Mouse (Mus musculus) forebrain, embryonic 14.5 days (tissue): ENCODE results near the gene Chia1. TPM values are rescaled to one million over a fixed set of nuclear protein-coding genes. Genes with fewer than 3 reads are reported as not detected.
"Not testable (repeated sequence)": the region's sequence is repeated elsewhere in the genome, so short reads cannot be mapped to it uniquely, and the experiment has no call there.

Experiments used
- ATAC-seq: fragments of 200-750 bp; cut with Nextera tagmentation; 2 replicates; pipeline ENCODE4 v1.8.0; 2017; ENCODE audit warnings: mild to moderate bottlenecking, moderate library complexity
- DNase-seq: peaks from one replicate; pipeline ENCODE4 v3.0.0-alpha.2; 2015; ENCODE audit warnings: low spot score
- H3K27ac ChIP-seq: fragments of 300-500 bp; sonication (generic); 2 replicates; pipeline ENCODE4 v1.5.1; 2014; ENCODE audit warnings: low read depth, mild to moderate bottlenecking, control low read depth, low read length, moderate library complexity
- H3K27me3 ChIP-seq: fragments of 300-500 bp; sonication (generic); replicated peaks from 2 replicates; pipeline ENCODE4 v1.6.1; 2014; ENCODE audit warnings: low read length, control low read depth, mixed read lengths; ENCODE audit not compliant: control insufficient read depth, insufficient read depth
- H3K36me3 ChIP-seq: fragments of 300-500 bp; sonication (generic); 2 replicates; pipeline ENCODE4 v1.6.1; 2014; ENCODE audit warnings: low read length, control low read depth; ENCODE audit not compliant: control insufficient read depth, insufficient read depth
- H3K4me1 ChIP-seq: fragments of 300-500 bp; sonication (generic); 2 replicates; pipeline ENCODE4 v1.6.1; 2014; ENCODE audit warnings: antibody characterized with exemption, low read length, control low read depth; ENCODE audit not compliant: control insufficient read depth, insufficient read depth
- H3K4me2 ChIP-seq: fragments of 300-500 bp; sonication (generic); 2 replicates; pipeline ENCODE4 v1.6.1; 2014; ENCODE audit warnings: mild to moderate bottlenecking, control low read depth, low read length
- H3K4me3 ChIP-seq: fragments of 300-500 bp; sonication (generic); 2 replicates; pipeline ENCODE4 v1.5.1; 2014; ENCODE audit warnings: low read depth, low read length, control low read depth
- H3K9ac ChIP-seq: fragments of 300-500 bp; sonication (generic); 2 replicates; pipeline ENCODE4 v1.6.1; 2014; ENCODE audit warnings: mild to moderate bottlenecking, low read length, control low read depth, moderate library complexity
- H3K9me3 ChIP-seq: fragments of 300-500 bp; sonication (generic); replicated peaks from 2 replicates; pipeline ENCODE4 v1.6.1; 2016; ENCODE audit warnings: low read length, control low read depth, mixed read lengths; ENCODE audit not compliant: control insufficient read depth
- WGBS: fragments of 180-500 bp; shearing (Covaris S2); extraction: QIAGEN DNeasy Blood & Tissue Kit; methylation state at CpG from one replicate; pipeline ENCODE4 v1.1.7; 2014; 5-methylcytosine and 5-hydroxymethylcytosine counted together
- polyA plus RNA-seq: library from polyadenylated mRNA; unstranded; fragments of >200 nt; fragmentation: Nextera tagmentation; extraction: Ambion mirVana; gene quantifications from 2 replicates; pipeline ENCODE4 v1.2.1, GENCODE M21; 2014

Gene Chia1
- polyA plus RNA-seq, 1 experiment from 2014 or later, result 1.0 TPM

- DNase-seq (no peak), ATAC-seq (no peak)
- Histone ChIP-seq H3K9me3 (0 out of 2 replicates have a peak, but pooled peaks cover 2% of the 10 kb centered on the region), H3K4me3 (no peak within 1 kb of the TSS), H3K36me3 (no peaks in the 10 kb centered on the region), H3K4me1 (0 out of 2 replicates have a peak, but pooled peaks cover 2% of the 10 kb centered on the region), H3K4me2 (no peak within 1 kb of the TSS), H3K9ac (no peak within 1 kb of the TSS), H3K27ac (no peak within 1 kb of the TSS), H3K27me3 (no peaks in the 10 kb centered on the region)
- WGBS, result 86% methylated on average over 3 of the region's 3 CpGs
Measured at GRCm38 (mm10) chr3:106167464-106167863, 54.4 kb downstream of the Chia1 start, which contains the start of gene Chil3. Gene Chil3 (minus strand): TSS chr3:106167564.

- ATAC-seq (0 out of 2 replicates have a peak, but pooled peaks have one; percentile 50), DNase-seq (peak; percentile 25)
Measured at GRCm38 (mm10) chr3:106170522-106171053, 57.6 kb downstream of the Chia1 start.

GRCm38 (mm10) chr3:106171135-106171731 lies 58.2 kb downstream of the Chia1 start:
- no peaks in the 10 kb centered on the region for H3K27me3 ChIP-seq
- DNase-seq, result no peak
- WGBS, result 74% methylated on average over 1 of the region's 1 CpGs
- ATAC-seq, result 0 out of 2 replicates have a peak, but pooled peaks have one; percentile 18
- H3K4me3 ChIP-seq, result no peak overlapping the region
- no peak overlapping the region for H3K27ac ChIP-seq
- H3K4me2 ChIP-seq, result no peak overlapping the region
- 0 out of 2 replicates have a peak, but pooled peaks cover 2% of the 10 kb centered on the region for H3K4me1 ChIP-seq
- H3K9ac ChIP-seq, result no peak overlapping the region
- H3K36me3 ChIP-seq, result no peaks in the 10 kb centered on the region
- H3K9me3 ChIP-seq, result 0 out of 2 replicates have a peak, but pooled peaks cover 2% of the 10 kb centered on the region

More at GRCm38 (mm10) chr3:106170522-106171053, 57.6 kb downstream of the Chia1 start:
- Histone ChIP-seq H3K4me1 (0 out of 2 replicates have a peak, but pooled peaks cover 2% of the 10 kb centered on the region), H3K9ac (no peak overlapping the region), H3K27me3 (no peaks in the 10 kb centered on the region), H3K4me3 (no peak overlapping the region), H3K36me3 (no peaks in the 10 kb centered on the region), H3K9me3 (0 out of 2 replicates have a peak, but pooled peaks cover 2% of the 10 kb centered on the region), H3K27ac (no peak overlapping the region), H3K4me2 (no peak overlapping the region)
- WGBS, result 73% methylated on average over 1 of the region's 1 CpGs

DNA sequence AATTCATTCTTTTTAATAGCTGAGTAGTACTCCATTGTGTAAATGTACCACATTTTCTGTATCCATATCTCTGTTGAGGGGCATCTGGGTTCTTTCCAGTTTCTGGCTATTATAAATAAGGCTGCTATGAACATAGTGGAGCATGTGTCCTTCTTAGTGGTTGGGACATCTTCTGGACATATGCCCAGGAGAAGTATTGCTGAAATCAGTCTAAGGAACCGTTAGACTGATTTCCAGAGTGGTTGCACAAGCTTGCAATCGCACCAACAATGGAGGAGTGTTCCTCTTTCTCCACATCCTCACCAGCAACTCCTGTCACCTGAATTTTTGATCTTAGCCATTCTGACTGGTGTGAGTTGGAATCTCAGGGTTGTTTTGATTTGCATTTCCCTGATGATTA lies 59.5 kb downstream of the Chia1 start:
- not testable (repeated sequence) for H3K4me1 ChIP-seq, H3K4me3 ChIP-seq, H3K4me2 ChIP-seq, H3K27me3 ChIP-seq, H3K36me3 ChIP-seq, ATAC-seq, H3K9ac ChIP-seq, DNase-seq, H3K27ac ChIP-seq, H3K9me3 ChIP-seq
- 82% methylated on average over 2 of the region's 2 CpGs for WGBS

GRCm38 (mm10) chr3:106174971-106175370 lies 61.9 kb downstream of the Chia1 start:
- WGBS, result 54% methylated on average over 2 of the region's 2 CpGs
- not testable (repeated sequence) for H3K4me3 ChIP-seq, DNase-seq, H3K36me3 ChIP-seq, H3K9ac ChIP-seq, H3K9me3 ChIP-seq, H3K4me1 ChIP-seq, H3K4me2 ChIP-seq, ATAC-seq, H3K27ac ChIP-seq, H3K27me3 ChIP-seq

- Histone ChIP-seq H3K4me2 (no peak overlapping the region), H3K9me3 (no peaks in the 10 kb centered on the region), H3K36me3 (no peaks in the 10 kb centered on the region), H3K27ac (no peak overlapping the region), H3K4me3 (no peak overlapping the region), H3K4me1 (no peaks in the 10 kb centered on the region), H3K9ac (no peak overlapping the region), H3K27me3 (no peaks in the 10 kb centered on the region)
- DNase-seq, result peak; percentile 51
- WGBS, result 61% methylated on average over 13 of the region's 13 CpGs
- ATAC-seq, result peak; percentile 63
Measured at GRCm38 (mm10) chr3:106177509-106178189, 64.6 kb downstream of the Chia1 start.

Other genes starting within 250 kb of the Chia1 start
- 0.11 and 0.28 TPM in 2 replicates for gene Adora3, start 242.4 kb upstream of the Chia1 start, polyA plus RNA-seq
- gene Tmigd3, start 242.3 kb upstream of the Chia1 start, polyA plus RNA-seq, result not detected in 2 replicates
- gene I830077J02Rik, start 180.6 kb upstream of the Chia1 start, polyA plus RNA-seq, result 0.36 TPM in 1 of 2 replicates, not detected in the other
- 87.5 and 88.2 TPM in 2 replicates for gene Wdr77, start 153.9 kb upstream of the Chia1 start, polyA plus RNA-seq
- gene Atp5f1, start 153.1 kb upstream of the Chia1 start, polyA plus RNA-seq, result 552 and 581 TPM in 2 replicates
- 1.9 and 2.6 TPM in 2 replicates for gene Ovgp1, start 139.5 kb upstream of the Chia1 start, polyA plus RNA-seq
- gene Pifo, start 98.6 kb upstream of the Chia1 start, polyA plus RNA-seq, result 7.8 and 8.3 TPM in 2 replicates
- gene Chil5, start 80.4 kb upstream of the Chia1 start, polyA plus RNA-seq, result not detected in 2 replicates
- gene Chil3, start 54.3 kb downstream of the Chia1 start, polyA plus RNA-seq, result 0.23 TPM in 1 of 2 replicates, not detected in the other
- not detected in 2 replicates for gene Chil4, start 106.3 kb downstream of the Chia1 start, polyA plus RNA-seq